Comparison of ENCODE assay signal across 8 mouse cellular contexts in the genomic region with DNA sequence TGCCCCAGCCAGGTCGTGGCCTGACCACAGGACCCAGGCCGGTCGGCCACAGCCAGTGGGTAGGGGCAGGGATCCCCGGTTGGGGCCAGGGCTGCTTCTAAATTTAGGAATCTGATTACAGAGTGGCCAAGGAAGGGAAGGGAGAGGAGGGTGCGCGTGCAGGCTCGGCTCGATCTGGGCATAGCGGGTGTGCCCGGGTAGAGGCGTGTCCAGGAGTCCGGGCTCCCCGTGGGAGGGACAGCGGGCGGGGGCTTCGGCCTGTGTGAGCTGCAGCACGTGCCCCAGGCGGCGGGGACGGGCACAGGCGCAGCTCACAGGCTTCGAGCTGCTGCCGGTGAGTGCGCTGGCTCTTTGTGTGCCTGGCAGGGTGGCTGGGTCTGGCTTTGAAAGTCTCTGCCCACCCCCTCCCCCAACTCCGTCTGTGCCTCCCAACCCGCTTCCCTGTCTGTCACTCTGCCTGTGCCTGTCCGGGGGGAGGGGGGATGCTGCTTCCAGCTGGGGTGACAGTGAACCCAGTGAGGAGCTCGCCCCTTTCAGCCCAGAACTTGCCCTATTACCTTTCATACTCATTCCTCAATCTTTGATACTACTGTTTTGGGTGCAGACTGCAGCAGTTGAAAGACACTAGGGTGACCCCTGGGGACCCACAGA. TPM values are rescaled to one million over a fixed set of nuclear protein-coding genes. Genes with fewer than 3 reads are reported as not detected.
DNase-seq lines count a peak whose midpoint lies in the region; ATAC-seq lines count a peak whose summit lies in the region.

Rcor2 (plus strand) TSS at position 235 of the 651 bp plus-strand sequence.

- no peaks in the 10 kb centered on the region for H3K9me3 ChIP-seq in limb, embryonic 11.5 days (ENCODE audit: control insufficient read depth, low read length)
- no peaks in the 10 kb centered on the region for H3K9me3 ChIP-seq in midbrain, embryonic 11.5 days (ENCODE audit: control insufficient read depth, low read length)

- H3K4me3 ChIP-seq in limb, embryonic 11.5 days (ENCODE audit: low read depth, low read length), result peak within 1 kb of the TSS; percentile 94
- peak within 1 kb of the TSS; percentile 81 for H3K4me3 ChIP-seq in midbrain, embryonic 11.5 days (ENCODE audit: low read depth, low read length)

- WGBS in limb, embryonic 11.5 days, result under 1% methylated on average over 28 of the region's 28 CpGs
- WGBS in midbrain, embryonic 11.5 days, result 0% methylated on average over 22 of the region's 28 CpGs

- peak within 1 kb of the TSS; percentile 96 for H3K9ac ChIP-seq in limb, embryonic 11.5 days (ENCODE audit: low read length)
- H3K9ac ChIP-seq in midbrain, embryonic 11.5 days (ENCODE audit: low read length), result peak within 1 kb of the TSS; percentile 95

- H3K36me3 ChIP-seq in limb, embryonic 11.5 days (ENCODE audit: control insufficient read depth, insufficient read depth, low read length), result peaks cover 18% of the 10 kb centered on the region
- peaks cover 19% of the 10 kb centered on the region for H3K36me3 ChIP-seq in midbrain, embryonic 11.5 days (ENCODE audit: control insufficient read depth, insufficient read depth, low read length)

- peak; percentile 22 for ATAC-seq in inflammation-experienced regulatory T-cells, adult 6 months
- ATAC-seq in limb, embryonic 11.5 days (ENCODE audit: insufficient number of reproducible peaks, low FRiP score, low TSS enrichment, low read depth), result peak; percentile 18; the same call in 1 of the 2 replicates
- peak; percentile 71 for ATAC-seq in midbrain, embryonic 11.5 days (ENCODE audit: low FRiP score)

- intact Hi-C loops in gastrocnemius, postnatal 36 days (cut with DNase I), result no loop called here

- no peak for DNase-seq in frontal cortex, adult 2 months (ENCODE audit: extremely low spot score in 1 of 2, low spot score in 1 of 2)
- no peak for DNase-seq in frontal cortex, postnatal 36 days (ENCODE audit: low spot score in 2 of 2)
- DNase-seq in cerebellum, postnatal 25 days, result peak; percentile 45 to 62
- DNase-seq in gastrocnemius, postnatal 36 days, result peak; percentile 46 to 51
- peak; percentile 85 for DNase-seq in limb, embryonic 11.5 days (ENCODE audit: low spot score)
- DNase-seq in midbrain, embryonic 11.5 days (ENCODE audit: low spot score, missing footprints), result peak; percentile 98
- DNase-seq in testis, postnatal 10 days (ENCODE audit: low spot score), result peak; percentile 80

- H3K4me2 ChIP-seq in limb, embryonic 11.5 days (ENCODE audit: low read depth, severe bottlenecking), result peak within 1 kb of the TSS; percentile 82
- peak within 1 kb of the TSS; percentile 94 for H3K4me2 ChIP-seq in midbrain, embryonic 11.5 days

- H3K27ac ChIP-seq in limb, embryonic 11.5 days (replicated peaks; ENCODE audit: low read depth, low read length), result peak within 1 kb of the TSS; percentile 98
- H3K27ac ChIP-seq in midbrain, embryonic 11.5 days (ENCODE audit: low read depth, low read length), result peak within 1 kb of the TSS; percentile 99

- peaks cover 46% of the 10 kb centered on the region for H3K4me1 ChIP-seq in limb, embryonic 11.5 days (ENCODE audit: control insufficient read depth, insufficient read depth, low read length)
- peaks cover 62% of the 10 kb centered on the region for H3K4me1 ChIP-seq in midbrain, embryonic 11.5 days (ENCODE audit: control insufficient read depth, insufficient read depth, low read length)

- no peaks in the 10 kb centered on the region for H3K27me3 ChIP-seq in limb, embryonic 11.5 days (ENCODE audit: control insufficient read depth, insufficient read depth, low read length)
- no peaks in the 10 kb centered on the region for H3K27me3 ChIP-seq in midbrain, embryonic 11.5 days (ENCODE audit: control insufficient read depth, insufficient read depth, low read length)

RNA-seq across cellular contexts. Expression of gene Rcor2, which starts in this region (rescaled TPM):
- 20.2 and 24.6 TPM in 2 replicates for polyA plus RNA-seq in frontal cortex, adult 2 months (2012; rRNA removed)
- total RNA-seq in gastrocnemius, postnatal 36 days (2021), result 1 to 10 TPM; 1.8 to 2.1 TPM
- not detected for polyA plus RNA-seq in inflammation-experienced regulatory T-cells, adult 6 months (2017; shearing (Covaris generic))
- polyA plus RNA-seq in limb, embryonic 11.5 days (2014; fragmentation: Nextera tagmentation; extraction: Ambion mirVana), result 22.6 and 30.0 TPM in 2 replicates
- polyA plus RNA-seq in midbrain, embryonic 11.5 days (2014; fragmentation: Nextera tagmentation; extraction: Ambion mirVana), result 33.8 and 36.9 TPM in 2 replicates

Comparison
In these comparisons a context has a peak if more than half of its experiments do, and no peak if none do; other contexts are left out.
1. RNA of gene Rcor2 (polyA plus RNA-seq): 33.8 to 36.9 TPM in midbrain, embryonic 11.5 days, 22.6 to 30.0 TPM in limb, embryonic 11.5 days and 20.2 to 24.6 TPM in frontal cortex, adult 2 months; not detected in inflammation-experienced regulatory T-cells, adult 6 months; every median in the first group is over 10 times any median in the second.
2. Peak in ATAC-seq in inflammation-experienced regulatory T-cells, adult 6 months; RNA of the gene not detected or under 1 TPM.
3. DNase-seq: peak in cerebellum, postnatal 25 days (2 of 2), gastrocnemius, postnatal 36 days (2 of 2), limb, embryonic 11.5 days (single experiment), midbrain, embryonic 11.5 days (single experiment) and testis, postnatal 10 days (single experiment); none in frontal cortex, adult 2 months (0 of 2) and frontal cortex, postnatal 36 days (0 of 2).
4. ATAC-seq: peak in every context shown above with its lines; median percentile 71 in midbrain, embryonic 11.5 days; 22 in inflammation-experienced regulatory T-cells, adult 6 months; 18 in limb, embryonic 11.5 days.